Mouse (Mus musculus) heart, embryonic 13.5 days (tissue): ENCODE data around the gene Mark1. TPM values are rescaled to one million over a fixed set of nuclear protein-coding genes. Genes with fewer than 3 reads are reported as not detected.

ENCODE experiments used
- ATAC-seq: fragments of 200-750 bp; cut with Nextera tagmentation; 2 replicates; pipeline ENCODE4 v1.8.0; 2017; ENCODE audit warnings: moderate TSS enrichment; ENCODE audit not compliant: insufficient number of reproducible peaks, low FRiP score, low TSS enrichment; ENCODE audit errors: extremely low read depth
- H3K27ac ChIP-seq: fragments of 300-500 bp; sonication (generic); replicated peaks from 2 replicates; pipeline ENCODE4 v1.5.1; 2015; ENCODE audit warnings: moderate library complexity, mild to moderate bottlenecking, inconsistent platforms
- H3K27me3 ChIP-seq: fragments of 300-500 bp; sonication (generic); replicated peaks from 2 replicates; pipeline ENCODE4 v1.6.1; 2015; ENCODE audit warnings: mild to moderate bottlenecking, inconsistent platforms
- H3K36me3 ChIP-seq: fragments of 300-500 bp; sonication (generic); 2 replicates; pipeline ENCODE4 v1.6.1; 2015; ENCODE audit warnings: mild to moderate bottlenecking, inconsistent platforms
- H3K4me1 ChIP-seq: fragments of 300-500 bp; sonication (generic); 2 replicates; pipeline ENCODE4 v1.6.1; 2015; ENCODE audit warnings: inconsistent platforms
- H3K4me2 ChIP-seq: fragments of 300-500 bp; sonication (generic); 2 replicates; pipeline ENCODE4 v1.6.1; 2015; ENCODE audit warnings: inconsistent platforms, mild to moderate bottlenecking, moderate library complexity
- H3K4me3 ChIP-seq: fragments of 300-500 bp; sonication (generic); 2 replicates; pipeline ENCODE4 v1.5.1; 2015; ENCODE audit warnings: moderate library complexity, mild to moderate bottlenecking, inconsistent platforms
- H3K9ac ChIP-seq: fragments of 300-500 bp; sonication (generic); 2 replicates; pipeline ENCODE4 v1.6.1; 2015; ENCODE audit warnings: inconsistent platforms, mild to moderate bottlenecking, moderate library complexity
- H3K9me3 ChIP-seq: fragments of 300-500 bp; sonication (generic); 2 replicates; pipeline ENCODE4 v1.6.1; 2016; ENCODE audit warnings: inconsistent platforms
- WGBS: fragments of 180-500 bp; shearing (Covaris S2); methylation state at CpG from one replicate; pipeline ENCODE4 v1.1.7; 2015; ENCODE audit warnings: mixed read lengths; 5-methylcytosine and 5-hydroxymethylcytosine counted together
- polyA plus RNA-seq: library from polyadenylated mRNA; unstranded; fragments of >200 nt; fragmentation: Nextera tagmentation; extraction: Ambion mirVana; gene quantifications from 2 replicates; pipeline ENCODE4 v1.2.1, GENCODE M21; 2015

Mark1 gene
- polyA plus RNA-seq, 1 experiment from 2014 or later, result 1.5 TPM

GRCm38 (mm10) chr1:184869939-184870565 is 129.3 kb downstream of the Mark1 start:
- Histone ChIP-seq H3K9me3 (no peaks in the 10 kb centered on the region), H3K4me2 (no peak overlapping the region), H3K9ac (no peak overlapping the region), H3K27me3 (no peaks in the 10 kb centered on the region), H3K4me1 (peaks cover 10% of the 10 kb centered on the region; the same call in 1 of the 2 replicates), H3K4me3 (no peak overlapping the region), H3K36me3 (no peaks in the 10 kb centered on the region), H3K27ac (0 out of 2 replicates have a peak overlapping the region, but pooled peaks have one; percentile 24)
- 66% methylated on average over 4 of the region's 4 CpGs for WGBS
- no peak for ATAC-seq

DNA sequence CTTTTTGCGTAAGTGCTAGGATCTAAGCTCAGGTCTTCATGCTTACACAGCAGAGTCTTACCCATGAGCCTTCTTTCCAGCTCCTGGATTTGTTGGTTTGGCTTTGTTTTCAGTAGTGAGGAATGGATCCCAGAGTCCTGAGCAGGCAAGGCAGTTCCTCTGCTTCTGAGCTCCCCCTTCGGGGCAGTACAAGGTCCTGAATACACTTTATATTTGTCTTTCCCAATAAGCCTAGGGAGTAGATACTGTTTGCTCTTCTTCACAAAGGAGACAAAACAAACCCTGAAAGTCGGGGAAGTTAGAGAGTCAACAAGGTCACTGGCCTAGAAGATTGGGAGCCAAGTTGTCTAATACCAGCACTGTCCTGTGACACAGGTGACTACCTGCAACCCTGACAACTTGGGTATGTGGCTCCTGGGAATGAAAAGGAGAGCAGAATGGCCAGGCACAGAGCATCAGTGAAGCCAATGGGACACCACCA is 131.7 kb downstream of the Mark1 start:
- no peaks in the 10 kb centered on the region for H3K9me3 ChIP-seq
- H3K36me3 ChIP-seq, result no peaks in the 10 kb centered on the region
- no peaks in the 10 kb centered on the region for H3K27me3 ChIP-seq
- H3K27ac ChIP-seq, result no peak overlapping the region
- no peak overlapping the region for H3K9ac ChIP-seq
- WGBS, result 78% methylated on average over 3 of the region's 3 CpGs
- ATAC-seq, result no peak
- H3K4me1 ChIP-seq, result peaks cover 18% of the 10 kb centered on the region; the same call in 1 of the 2 replicates
- no peak overlapping the region for H3K4me3 ChIP-seq
- H3K4me2 ChIP-seq, result no peak overlapping the region

DNA sequence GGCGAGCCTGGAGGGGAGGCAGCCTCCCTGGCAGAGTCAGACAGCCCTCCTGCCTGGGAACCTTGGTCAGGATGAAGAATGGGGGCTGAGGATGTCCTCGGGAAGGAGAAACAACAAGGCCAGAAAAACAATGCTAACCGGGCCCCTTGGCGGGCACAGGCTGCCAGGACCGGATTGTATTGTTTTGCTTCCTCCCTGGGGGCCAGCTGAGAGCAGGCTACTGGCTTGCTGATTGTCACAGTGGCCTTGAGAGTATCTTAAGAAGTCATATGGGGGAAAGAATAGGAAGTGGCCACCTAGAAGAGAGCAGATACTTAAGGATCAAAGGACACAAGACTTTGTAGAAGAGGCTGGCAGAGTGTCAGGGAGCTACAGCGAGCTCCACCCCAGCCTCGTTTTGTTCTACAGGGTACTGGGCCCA is 135.0 kb downstream of the Mark1 start:
- Histone ChIP-seq H3K9ac (no peak overlapping the region), H3K36me3 (no peaks in the 10 kb centered on the region), H3K4me2 (no peak overlapping the region), H3K9me3 (no peaks in the 10 kb centered on the region), H3K4me1 (0 out of 2 replicates have a peak, but pooled peaks cover 7% of the 10 kb centered on the region), H3K27ac (peak overlapping the region; percentile 74), H3K4me3 (no peak overlapping the region), H3K27me3 (no peaks in the 10 kb centered on the region)
- WGBS, result 28% methylated on average over 7 of the region's 7 CpGs
- ATAC-seq, result no peak

GRCm38 (mm10) chr1:184862636-184863035 is 136.7 kb downstream of the Mark1 start:
- no peak overlapping the region for H3K27ac ChIP-seq
- 0 out of 2 replicates have a peak, but pooled peaks cover 7% of the 10 kb centered on the region for H3K4me1 ChIP-seq
- 81% methylated on average over 6 of the region's 6 CpGs for WGBS
- H3K4me2 ChIP-seq, result no peak overlapping the region
- H3K36me3 ChIP-seq, result no peaks in the 10 kb centered on the region
- no peaks in the 10 kb centered on the region for H3K9me3 ChIP-seq
- no peak for ATAC-seq
- no peaks in the 10 kb centered on the region for H3K27me3 ChIP-seq
- H3K9ac ChIP-seq, result no peak overlapping the region
- H3K4me3 ChIP-seq, result no peak overlapping the region

- no peak overlapping the region for H3K27ac ChIP-seq
- H3K9me3 ChIP-seq, result no peaks in the 10 kb centered on the region
- ATAC-seq, result no peak
- no peak overlapping the region for H3K4me3 ChIP-seq
- WGBS, result 39% methylated on average over 2 of the region's 2 CpGs
- 0 out of 2 replicates have a peak, but pooled peaks cover 7% of the 10 kb centered on the region for H3K4me1 ChIP-seq
- no peaks in the 10 kb centered on the region for H3K27me3 ChIP-seq
- no peak overlapping the region for H3K9ac ChIP-seq
- H3K36me3 ChIP-seq, result no peaks in the 10 kb centered on the region
- H3K4me2 ChIP-seq, result no peak overlapping the region
Measured at GRCm38 (mm10) chr1:184861551-184861950, 137.8 kb downstream of the Mark1 start.

DNA sequence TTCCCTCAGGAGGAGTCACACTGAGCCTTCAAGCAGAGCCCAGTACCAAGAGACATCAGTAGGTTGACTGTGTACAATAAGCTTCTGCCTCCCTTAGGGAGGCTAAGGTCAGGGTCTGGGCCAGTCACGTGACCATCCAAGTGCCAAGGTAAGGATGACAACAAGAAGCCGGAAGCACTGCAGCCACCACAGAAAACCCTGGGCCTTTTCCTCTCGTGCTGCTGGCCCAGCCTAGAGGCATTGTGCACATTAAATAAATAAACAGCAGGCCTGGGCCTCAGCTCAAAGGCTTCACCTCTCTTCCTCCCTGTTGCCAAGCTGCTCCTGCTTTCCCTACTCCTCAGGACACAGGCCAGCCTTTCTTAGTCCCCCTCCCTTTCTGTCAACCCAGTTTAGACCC is 139.1 kb downstream of the Mark1 start:
- ATAC-seq, result 0 out of 2 replicates have a peak, but pooled peaks have one; percentile 31
- 43% methylated on average over 3 of the region's 3 CpGs for WGBS

DNA sequence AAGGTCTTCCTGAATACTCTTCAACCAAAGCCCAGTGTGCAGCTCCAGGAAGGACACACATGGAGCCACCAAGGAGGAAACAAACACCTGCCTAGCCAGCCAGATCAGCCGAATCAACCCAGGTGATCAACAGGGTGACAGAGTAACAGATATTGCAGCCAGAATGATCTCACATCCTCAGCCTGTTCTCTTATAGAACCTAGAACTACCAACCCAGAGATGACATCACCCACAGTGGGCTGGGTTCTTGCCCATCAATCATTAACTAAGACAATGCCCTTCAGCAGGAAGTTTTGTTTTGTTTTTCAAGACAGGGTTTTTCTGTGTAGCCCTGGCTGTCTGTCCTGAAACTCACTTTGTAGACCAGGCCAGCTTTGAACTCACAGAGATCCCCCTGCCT is 141.1 kb downstream of the Mark1 start:
- Histone ChIP-seq H3K4me2 (no peak overlapping the region), H3K4me3 (no peak overlapping the region), H3K36me3 (no peaks in the 10 kb centered on the region), H3K27me3 (no peaks in the 10 kb centered on the region), H3K27ac (no peak overlapping the region), H3K4me1 (peaks cover 9% of the 10 kb centered on the region; the same call in 1 of the 2 replicates), H3K9me3 (no peaks in the 10 kb centered on the region), H3K9ac (no peak overlapping the region)
- ATAC-seq, result no peak
- 83% methylated on average over 1 of the region's 1 CpGs for WGBS

More for the DNA sequence above, 139.1 kb downstream of the Mark1 start:
- Histone ChIP-seq H3K27ac (peak overlapping the region; percentile 50; the same call in 1 of the 2 replicates), H3K4me1 (0 out of 2 replicates have a peak, but pooled peaks cover 7% of the 10 kb centered on the region), H3K9ac (no peak overlapping the region), H3K9me3 (no peaks in the 10 kb centered on the region), H3K4me2 (no peak overlapping the region), H3K4me3 (no peak overlapping the region), H3K27me3 (no peaks in the 10 kb centered on the region), H3K36me3 (no peaks in the 10 kb centered on the region)

- H3K27ac ChIP-seq, result no peak overlapping the region
- H3K36me3 ChIP-seq, result no peaks in the 10 kb centered on the region
- H3K4me2 ChIP-seq, result no peak overlapping the region
- H3K4me3 ChIP-seq, result no peak overlapping the region
- no peak for ATAC-seq
- no peak overlapping the region for H3K9ac ChIP-seq
- H3K27me3 ChIP-seq, result no peaks in the 10 kb centered on the region
- no peaks in the 10 kb centered on the region for H3K9me3 ChIP-seq
- WGBS, result 77% methylated on average over 9 of the region's 9 CpGs
- peaks cover 19% of the 10 kb centered on the region for H3K4me1 ChIP-seq
Measured at GRCm38 (mm10) chr1:184857216-184857615, 142.2 kb downstream of the Mark1 start.

DNA sequence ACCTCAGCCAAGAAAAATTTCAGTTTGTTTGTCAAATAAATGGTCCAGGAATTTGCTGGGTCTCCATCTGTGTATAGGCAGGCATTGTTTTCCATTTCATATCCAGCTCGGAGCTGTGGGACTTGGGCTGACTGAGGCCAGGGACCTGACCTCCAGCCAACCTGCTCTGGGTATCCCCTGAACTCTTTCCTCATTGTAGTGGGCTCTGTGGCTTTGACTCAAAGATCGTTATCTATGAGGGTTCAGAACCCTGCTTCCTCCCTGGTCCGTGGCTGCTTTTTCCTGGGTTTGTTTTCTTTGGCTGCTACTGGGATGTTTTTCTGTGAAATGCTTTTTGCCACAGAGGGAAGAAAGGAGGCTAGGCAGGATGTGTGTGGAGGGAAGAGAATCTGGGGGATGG is 145.4 kb downstream of the Mark1 start:
- 53% methylated on average over 3 of the region's 3 CpGs for WGBS
- ATAC-seq, result peak; percentile 23; the same call in 1 of the 2 replicates
- peak overlapping the region; percentile 64 for H3K4me2 ChIP-seq
- H3K9me3 ChIP-seq, result no peaks in the 10 kb centered on the region
- H3K9ac ChIP-seq, result no peak overlapping the region
- peak overlapping the region; percentile 83 for H3K27ac ChIP-seq
- no peak overlapping the region for H3K4me3 ChIP-seq
- H3K27me3 ChIP-seq, result peaks cover 7% of the 10 kb centered on the region; the same call in 1 of the 2 replicates
- no peaks in the 10 kb centered on the region for H3K36me3 ChIP-seq
- H3K4me1 ChIP-seq, result peaks cover 32% of the 10 kb centered on the region

DNA sequence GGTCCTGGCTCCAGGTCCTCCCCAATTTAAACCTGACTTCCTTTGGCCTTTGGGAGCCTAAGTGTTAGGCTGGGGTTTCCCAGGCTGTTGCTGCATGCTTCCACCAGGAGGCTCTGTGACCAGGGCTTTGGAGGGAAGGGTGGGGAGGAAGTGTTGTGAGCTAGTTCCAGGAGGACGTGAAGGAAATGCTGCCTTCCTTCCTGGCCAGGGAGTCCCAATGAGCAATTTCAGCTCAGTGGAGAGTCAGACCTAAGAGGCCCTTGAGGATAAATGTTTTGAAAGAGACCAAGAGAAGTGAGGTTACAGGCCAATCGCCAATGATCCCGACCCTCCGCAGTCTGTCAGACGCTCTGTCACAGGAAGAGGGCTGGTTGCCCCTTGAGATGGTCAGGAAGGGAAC is 146.0 kb downstream of the Mark1 start:
- H3K36me3 ChIP-seq, result no peaks in the 10 kb centered on the region
- peak overlapping the region; percentile 83 for H3K27ac ChIP-seq
- H3K4me1 ChIP-seq, result peaks cover 32% of the 10 kb centered on the region
- peak overlapping the region; percentile 40 for H3K4me3 ChIP-seq
- peak overlapping the region; percentile 64 for H3K4me2 ChIP-seq
- H3K27me3 ChIP-seq, result peaks cover 13% of the 10 kb centered on the region; the same call in 1 of the 2 replicates
- no peaks in the 10 kb centered on the region for H3K9me3 ChIP-seq
- 15% methylated on average over 5 of the region's 5 CpGs for WGBS
- peak; percentile 41; the same call in 1 of the 2 replicates for ATAC-seq
- peak overlapping the region; percentile 67 for H3K9ac ChIP-seq

DNA sequence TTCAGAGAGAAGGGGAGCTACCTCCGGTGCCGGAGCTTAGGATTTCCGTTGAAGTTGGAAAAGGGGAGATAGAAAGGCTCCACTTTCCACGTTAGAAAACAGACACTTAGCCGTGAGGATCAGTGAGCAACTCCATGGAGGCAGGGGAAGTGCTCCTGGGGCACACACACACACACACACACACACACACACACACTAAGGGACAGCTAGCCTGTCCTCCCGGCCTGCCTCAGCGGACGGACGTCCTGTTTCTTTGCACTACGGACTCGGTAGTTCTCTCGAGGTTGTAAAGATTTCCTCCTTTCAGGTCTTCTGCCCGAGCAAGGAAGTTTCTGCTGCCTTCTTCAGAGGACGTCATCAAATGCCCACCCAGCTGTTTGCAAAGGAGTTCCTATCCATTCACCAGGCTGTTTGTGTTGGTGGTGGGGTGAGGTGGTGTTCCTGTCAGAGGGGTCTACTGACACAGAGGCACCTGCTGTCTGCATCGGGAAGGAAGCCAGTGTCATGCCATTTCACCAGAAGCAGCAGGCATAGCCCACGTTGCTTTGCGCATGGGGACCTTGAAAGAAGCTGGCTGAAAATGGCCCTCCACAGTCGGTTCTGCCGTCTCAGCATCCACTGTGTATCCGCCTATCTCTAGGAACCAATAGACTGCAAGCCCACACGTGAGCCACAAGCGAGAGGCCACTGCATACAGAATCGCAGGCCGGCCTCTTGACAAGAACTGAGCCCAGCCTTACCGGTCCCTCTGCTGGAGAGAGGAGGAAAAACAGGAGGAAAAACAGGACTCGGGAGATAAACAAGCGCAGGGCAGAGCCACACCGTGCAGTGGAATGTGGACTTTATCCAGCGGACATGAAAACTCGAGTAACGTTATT is 147.4 kb downstream of the Mark1 start:
- Histone ChIP-seq H3K27ac (peak overlapping the region; percentile 83), H3K4me3 (peak overlapping the region; percentile 29), H3K4me1 (peaks cover 32% of the 10 kb centered on the region), H3K9me3 (no peaks in the 10 kb centered on the region), H3K9ac (peak overlapping the region; percentile 48), H3K27me3 (peaks cover 22% of the 10 kb centered on the region), H3K4me2 (peak overlapping the region; percentile 67), H3K36me3 (no peaks in the 10 kb centered on the region)
- WGBS, result 20% methylated on average over 31 of the region's 31 CpGs
- ATAC-seq, result peak; percentile 75; the same call in 1 of the 2 replicates
